Mouse (Mus musculus): ENCODE data around the gene Ghr.

Gene Ghr

GRCm38 (mm10) chr15:3582807-3583636 lies at the start of gene Ghr:
Gene Ghr, minus strand, starts transcription at chr15:3583492.
- DNase-seq, result peak; percentile 93

- DNase-seq, result no peak
Measured at GRCm38 (mm10) chr15:3622746-3623145, 39.5 kb upstream of the Ghr start.

GRCm38 (mm10) chr15:3620368-3620767 lies 37.1 kb upstream of the Ghr start:
- DNase-seq, result no peak

GRCm38 (mm10) chr15:3618311-3618710 lies 35.0 kb upstream of the Ghr start:
- no peak for DNase-seq

- no peak for DNase-seq
Measured at GRCm38 (mm10) chr15:3611961-3612360, 28.7 kb upstream of the Ghr start.

GRCm38 (mm10) chr15:3607951-3608350 lies 24.7 kb upstream of the Ghr start:
- no peak for DNase-seq

- DNase-seq, result no peak
Measured at GRCm38 (mm10) chr15:3602098-3602486, 18.8 kb upstream of the Ghr start.

GRCm38 (mm10) chr15:3601422-3602097 lies 18.3 kb upstream of the Ghr start:
- DNase-seq, result no peak

- no peak for DNase-seq
Measured at GRCm38 (mm10) chr15:3587879-3588278, 4.6 kb upstream of the Ghr start.

- DNase-seq, result no peak
Measured at GRCm38 (mm10) chr15:3584361-3584760, 1.1 kb upstream of the Ghr start.

GRCm38 (mm10) chr15:3581861-3582806 lies 1.2 kb downstream of the Ghr start:
- peak; percentile 75 for DNase-seq

- DNase-seq, result peak; percentile 8
Measured at GRCm38 (mm10) chr15:3581337-3581736, 2.0 kb downstream of the Ghr start.

- no peak for DNase-seq
Measured at GRCm38 (mm10) chr15:3580216-3580615, 3.1 kb downstream of the Ghr start.

- no peak for DNase-seq
Measured at GRCm38 (mm10) chr15:3578286-3578980, 4.9 kb downstream of the Ghr start.

GRCm38 (mm10) chr15:3569178-3569903 lies 14.0 kb downstream of the Ghr start:
- no peak for DNase-seq

- no peak for DNase-seq
Measured at GRCm38 (mm10) chr15:3564570-3564969, 18.7 kb downstream of the Ghr start.

- no peak for DNase-seq
Measured at GRCm38 (mm10) chr15:3563929-3564516, 19.3 kb downstream of the Ghr start.

GRCm38 (mm10) chr15:3563473-3563872 lies 19.8 kb downstream of the Ghr start:
- DNase-seq, result no peak

GRCm38 (mm10) chr15:3558524-3558923 lies 24.8 kb downstream of the Ghr start:
- DNase-seq, result no peak

- no peak for DNase-seq
Measured at GRCm38 (mm10) chr15:3544289-3544688, 39.0 kb downstream of the Ghr start.

GRCm38 (mm10) chr15:3536309-3536900 lies 46.9 kb downstream of the Ghr start:
- peak; percentile 2 for DNase-seq

All from retina, postnatal 1 day (tissue).